Mouse (Mus musculus): ENCODE measurements around the gene Vps8.

- TF ChIP-seq MAX (IDR thresholded peaks at IDR 0.05; ENCODE audit: low read length), result no peak
- TF ChIP-seq EP300 (IDR thresholded peaks at IDR 0.05; ENCODE audit: low read length), result no peak
- TF ChIP-seq ZC3H11A (IDR thresholded peaks at IDR 0.05; ENCODE audit: low read depth, low read length), result no peak
- no peak for TF ChIP-seq USF1 (IDR thresholded peaks at IDR 0.05; ENCODE audit: low read depth, low read length)
- no peak for TF ChIP-seq UBTF (IDR thresholded peaks at IDR 0.05; ENCODE audit: low read depth, low read length)
- no peak for TF ChIP-seq POLR2A (IDR thresholded peaks at IDR 0.05; ENCODE audit: low read depth, low read length)
- no peak for TF ChIP-seq POLR2AphosphoS2 (IDR thresholded peaks at IDR 0.05; ENCODE audit: low read depth, low read length)
- TF ChIP-seq ELF1 (IDR thresholded peaks at IDR 0.05; ENCODE audit: low read depth, low read length), result no peak
- no peak for TF ChIP-seq NRF1 (IDR thresholded peaks at IDR 0.05; ENCODE audit: low read depth, low read length)
- TF ChIP-seq KAT2A (IDR thresholded peaks at IDR 0.05; ENCODE audit: insufficient replicate concordance, low read length), result no peak
- TF ChIP-seq JUN (IDR thresholded peaks at IDR 0.05; ENCODE audit: insufficient read depth, low read depth, low read length), result no peak
- no peak for TF ChIP-seq MAFK (IDR thresholded peaks at IDR 0.05; ENCODE audit: insufficient replicate concordance, low read length)
- no peak for TF ChIP-seq CTCF (conservative IDR thresholded peaks at IDR 0.05 in 1 of 2, IDR thresholded peaks at IDR 0.05 in 1 of 2; ENCODE audit: low read depth in 2 of 2, low read length in 2 of 2)
Observed at GRCm38 (mm10) chr16:21477074-21477473, 54.2 kb downstream of the Vps8 start.

Data from CH12.LX (cell line).